Mouse (Mus musculus) kidney, adult 11 months (tissue): ENCODE measurements at regions not wholly inside any gene's neighbourhood (a gene's known extent, or its start where the extent isn't known, plus 50 kb on each side); places are given as distances from the start of the nearest gene placed in this dataset.

Source experiments
- DNase-seq: peaks from one replicate; pipeline ENCODE4 v3.0.0; 2022

- DNase-seq = peak; percentile 74
Measured at GRCm38 (mm10) chr12:79879093-79879917, 233.5 kb downstream of the Zfp36l1 start.

- no peak for DNase-seq
Measured at GRCm38 (mm10) chr12:79878766-79879092, 234.1 kb downstream of the Zfp36l1 start.

DNA sequence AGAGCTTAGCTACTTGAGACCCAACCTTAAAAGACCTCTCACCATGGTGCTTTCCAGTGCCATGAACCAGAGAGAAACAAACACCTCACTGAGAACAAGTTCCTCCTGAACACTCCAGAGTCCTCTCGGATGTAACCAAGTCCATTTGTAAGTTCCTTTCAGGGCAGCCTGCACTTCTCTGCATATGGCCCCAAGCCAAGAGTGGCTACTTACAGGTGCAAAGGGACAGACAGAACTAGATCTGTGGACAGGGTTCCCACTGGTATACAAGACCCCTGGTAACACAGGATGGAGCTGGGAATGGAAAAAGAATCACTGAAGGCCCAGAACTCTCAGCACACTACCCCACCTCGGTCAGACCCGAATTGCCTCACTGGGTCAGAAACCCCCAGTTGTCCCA, 234.7 kb downstream of the Zfp36l1 start:
- peak; percentile 38 for DNase-seq

GRCm38 (mm10) chr12:79874333-79874732, 238.5 kb downstream of the Zfp36l1 start:
- no peak for DNase-seq

GRCm38 (mm10) chr12:79865179-79865552, 247.6 kb downstream of the Zfp36l1 start:
- DNase-seq = no peak

DNA sequence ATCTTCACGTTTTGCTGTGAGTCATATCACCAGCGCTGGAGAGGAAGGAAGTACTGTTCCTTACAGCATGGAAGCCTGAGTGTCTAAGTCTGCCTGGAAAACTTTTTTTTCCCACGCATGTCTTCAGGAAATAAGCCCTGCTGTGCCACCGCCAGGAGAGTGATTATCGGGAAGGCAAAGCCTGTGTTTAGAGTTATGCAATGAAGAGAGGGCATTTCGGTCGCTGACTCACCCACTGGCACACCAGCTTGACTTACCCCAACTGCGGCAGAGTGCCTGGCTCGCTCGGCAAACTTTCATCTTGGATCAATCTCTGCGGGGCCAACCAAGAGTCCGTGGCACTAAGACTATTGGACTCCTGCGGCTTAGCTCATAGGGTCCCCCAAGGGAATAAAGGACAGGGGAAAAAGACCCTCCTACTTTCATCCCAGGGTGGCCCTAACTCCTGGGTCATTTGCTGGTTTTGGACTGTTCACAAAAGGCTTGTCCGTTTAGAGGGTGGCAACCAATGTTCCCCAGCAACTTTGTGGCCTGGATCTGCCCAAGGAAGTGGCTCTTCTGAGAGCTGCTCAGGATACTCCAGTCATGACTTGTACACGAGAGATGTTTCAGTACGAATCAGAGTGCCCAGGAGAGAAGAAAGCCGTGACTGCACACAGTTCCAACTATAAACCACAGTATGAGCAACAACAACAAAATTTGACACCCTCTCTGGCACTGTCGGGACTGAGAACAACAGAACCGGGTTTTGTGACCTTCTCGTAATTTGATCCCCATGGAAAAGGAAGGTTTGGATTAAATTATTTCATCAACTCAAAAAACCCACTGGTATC, 248.3 kb downstream of the Zfp36l1 start:
- no peak for DNase-seq
